Mouse (Mus musculus) T-helper 2 cell (primary cell): Measurements from ENCODE around the gene Gm9970.
"Not testable (repeated sequence)": the region's sequence is repeated elsewhere in the genome, so short reads cannot be mapped to it uniquely, and the experiment has no call there.

Experiments
- in situ Hi-C: fragments of 300-600 bp; cut with MboI, MseI; formaldehyde crosslinking; loops from one replicate; pipeline ENCODE4 v1.15.1; 2025; ENCODE audit warnings: high pct_unique_total_duplicates

Gm9970 gene

DNA sequence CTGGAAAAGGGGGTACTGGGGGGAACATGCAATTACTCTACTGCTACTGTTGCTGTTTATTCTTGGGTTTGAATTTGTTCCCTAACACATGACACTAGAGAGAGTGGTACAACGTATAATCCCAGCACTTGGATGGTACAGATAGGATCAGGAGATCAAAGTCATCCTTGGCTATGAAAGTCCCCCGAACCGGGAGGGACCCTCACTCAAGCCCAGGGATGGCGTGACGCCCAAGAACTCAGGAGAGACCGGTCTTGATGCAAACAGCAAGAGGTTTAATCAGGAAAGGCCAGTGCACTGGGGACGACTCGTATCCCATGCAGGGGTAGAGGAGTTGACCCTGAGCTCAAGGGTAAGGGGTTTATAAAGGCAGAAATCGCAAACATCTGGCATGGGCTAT, 18.3 kb downstream of the Gm9970 start:
- in situ Hi-C loops, result no loop called here

DNA sequence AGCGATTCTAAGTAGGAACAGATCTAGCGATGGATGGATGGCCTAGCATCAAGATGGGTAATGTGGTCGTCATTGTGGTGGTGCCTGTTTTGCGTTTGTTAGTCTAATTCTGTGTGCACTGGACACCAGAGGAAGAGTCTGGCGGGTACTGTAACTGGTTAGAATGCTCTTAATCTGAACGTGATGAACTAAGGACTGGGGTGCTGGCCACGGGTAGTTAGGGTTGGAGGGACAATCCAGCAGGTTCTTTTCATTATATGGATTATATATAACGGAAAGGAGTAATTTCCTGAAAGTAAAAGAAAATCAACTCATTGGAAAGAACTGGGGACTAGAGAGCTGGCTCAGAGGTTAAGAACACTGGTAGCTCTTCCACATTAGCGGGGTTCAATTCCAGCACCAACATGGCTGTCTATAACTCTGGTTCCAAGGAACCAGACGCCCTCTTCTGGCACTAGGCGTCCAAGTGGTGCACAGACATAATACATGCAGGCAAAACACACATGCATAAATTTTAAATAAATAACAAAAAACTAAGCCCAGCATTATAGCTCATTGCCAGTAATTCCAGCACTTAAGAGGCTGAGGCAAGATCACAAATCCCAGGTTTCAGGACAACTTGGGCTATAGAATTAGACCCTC, 19.6 kb downstream of the Gm9970 start:
- in situ Hi-C loops, result no loop called here

DNA sequence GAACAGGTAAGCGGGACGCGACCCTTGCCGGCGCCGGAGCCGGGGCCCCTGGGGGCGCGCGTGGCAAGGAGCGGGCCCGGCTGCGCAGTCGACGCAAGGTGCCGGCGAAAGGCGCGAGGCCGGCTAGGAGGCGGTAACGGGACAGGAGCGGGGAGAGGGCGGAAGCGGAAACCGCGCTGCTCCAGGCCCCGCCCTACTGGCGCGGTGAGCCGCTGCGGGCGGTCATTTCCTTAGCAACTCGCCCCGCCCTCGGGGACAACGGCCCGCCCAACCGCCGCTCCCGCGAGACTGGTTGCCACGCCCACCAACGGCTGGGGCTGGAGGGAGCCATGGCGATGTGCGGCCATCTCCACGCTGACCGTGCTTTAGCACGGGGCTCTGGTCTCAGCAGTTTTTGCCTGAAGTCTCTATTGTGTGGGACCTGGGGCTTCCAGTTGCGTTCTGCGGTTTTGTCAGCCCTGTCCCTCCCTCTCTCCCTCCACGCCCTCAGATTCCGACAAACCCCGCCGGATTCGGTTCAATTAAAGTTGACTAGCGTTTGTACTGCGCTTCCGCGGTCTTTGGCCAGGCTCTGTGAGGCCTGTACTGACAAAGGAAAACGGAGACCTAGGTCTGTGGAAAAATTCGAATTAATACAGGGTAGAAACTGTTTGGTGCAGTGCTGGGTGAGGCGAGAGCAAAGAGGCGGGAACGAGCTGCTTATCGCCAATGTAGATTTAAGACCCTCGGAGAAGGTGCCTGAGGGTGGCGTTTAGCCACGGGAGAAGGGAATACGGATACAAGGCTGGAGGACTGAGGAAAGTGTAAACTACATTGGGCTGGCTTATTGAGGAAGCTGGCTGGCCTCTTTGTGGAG, 20.4 kb downstream of the Gm9970 start, which contains the start of gene Ppm1g:
Ppm1g (minus strand) TSS at position 240 of the 856 bp plus-strand sequence.
- in situ Hi-C loops, result no loop called here

DNA sequence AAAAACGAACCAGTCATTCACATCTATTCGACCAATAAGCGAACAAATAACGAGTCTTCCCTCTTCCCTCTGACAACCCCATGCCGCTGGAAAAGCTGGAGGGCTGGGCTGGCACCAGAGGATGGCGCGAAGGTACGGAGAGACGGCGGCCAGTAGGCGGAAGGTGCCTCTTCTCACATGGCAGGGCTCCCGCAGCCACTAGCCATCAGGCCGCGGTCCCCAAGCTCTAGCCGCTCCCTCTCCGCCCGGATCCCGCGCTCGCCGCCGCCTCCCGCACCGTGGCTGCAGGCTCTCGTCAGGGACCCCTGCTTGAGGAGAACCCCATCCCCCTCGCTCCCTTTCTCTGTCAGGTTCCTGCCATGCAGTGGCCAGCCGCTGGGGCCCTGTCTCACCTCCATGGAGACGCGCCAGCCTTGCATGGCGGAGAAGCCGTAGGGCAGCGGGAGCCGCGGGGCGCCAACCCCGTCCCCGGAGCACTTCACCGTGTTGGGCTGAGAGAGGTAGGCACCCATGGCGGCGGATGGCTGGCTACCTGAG, 21.1 kb downstream of the Gm9970 start:
- in situ Hi-C loops, result no loop called here

DNA sequence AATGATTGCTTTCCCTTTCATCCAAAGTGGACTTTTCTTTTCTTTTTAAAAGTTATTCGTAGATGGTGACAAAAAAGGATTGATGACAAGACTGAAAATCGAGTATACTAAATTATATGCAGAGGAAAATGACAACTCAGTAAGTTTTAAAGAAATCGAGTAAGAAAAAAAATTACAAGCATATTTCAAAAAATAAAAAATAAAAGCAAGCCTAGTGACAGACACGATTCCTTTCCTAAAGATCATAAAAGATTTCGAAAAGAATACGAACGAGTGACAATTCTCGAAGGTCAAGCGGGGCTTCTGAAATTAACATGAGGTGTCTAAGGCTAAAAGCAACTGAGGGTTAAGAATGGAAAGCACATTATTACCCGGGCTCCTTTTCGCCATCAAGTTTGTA, 21.6 kb downstream of the Gm9970 start:
- in situ Hi-C loops, result no loop called here

DNA sequence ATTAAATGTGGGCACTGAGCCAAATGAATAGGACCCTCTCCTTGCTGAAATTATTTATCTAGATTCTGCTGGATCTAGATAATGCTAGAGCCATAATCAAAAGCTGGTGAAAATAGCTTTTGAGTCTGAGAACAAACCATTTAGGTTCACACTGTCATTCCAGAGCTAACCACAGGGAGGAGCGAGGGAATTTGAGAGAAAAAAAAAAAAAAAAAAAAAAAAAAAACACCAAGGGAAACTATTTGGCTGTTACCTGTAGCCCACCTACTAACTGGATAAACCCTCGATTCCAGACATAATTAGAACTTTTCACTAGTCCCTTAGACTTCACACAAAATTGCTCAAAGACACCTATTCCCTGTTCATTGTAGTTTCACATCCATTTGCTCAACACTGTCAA, 22.0 kb downstream of the Gm9970 start:
- in situ Hi-C loops, result no loop called here

DNA sequence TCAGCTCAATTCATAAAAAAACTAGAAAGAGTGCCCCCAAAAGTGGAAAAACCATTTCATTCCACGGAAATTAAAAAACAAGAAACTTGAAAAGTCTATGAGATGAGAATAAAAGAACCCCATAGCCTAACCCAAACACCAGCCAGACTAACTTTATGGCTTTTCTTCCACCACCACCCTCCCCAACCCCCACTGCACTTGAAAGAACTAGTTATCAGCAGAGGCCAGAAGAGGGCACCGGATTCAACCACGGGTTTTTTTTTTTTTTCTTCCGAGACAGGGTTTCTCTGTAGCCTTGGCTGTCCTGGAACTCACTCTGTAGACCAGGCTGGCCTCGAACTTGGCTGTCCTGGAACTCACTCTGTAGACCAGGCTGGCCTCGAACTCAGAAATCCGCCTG, 22.7 kb downstream of the Gm9970 start:
- in situ Hi-C loops, result no loop called here

DNA sequence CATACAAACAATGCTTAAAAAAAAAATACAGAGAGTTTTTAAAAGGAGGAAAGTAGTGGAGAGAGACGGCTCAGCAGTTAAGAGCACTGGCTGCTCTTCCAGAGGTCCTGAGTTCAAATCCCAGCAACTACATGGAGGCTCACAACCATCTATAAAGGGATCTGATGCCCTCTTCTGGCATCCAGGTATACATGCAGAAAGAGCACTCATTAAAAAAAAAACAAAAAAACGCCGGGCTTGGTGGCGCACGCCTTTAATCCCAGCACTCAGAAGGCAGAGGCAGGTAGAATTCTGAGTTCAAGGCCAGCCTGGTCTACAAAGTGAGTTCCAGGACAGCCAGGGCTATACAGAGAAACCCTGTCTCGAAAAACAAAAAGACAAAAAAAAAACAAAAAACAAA, 24.5 kb downstream of the Gm9970 start:
- in situ Hi-C loops, result not testable (repeated sequence)

DNA sequence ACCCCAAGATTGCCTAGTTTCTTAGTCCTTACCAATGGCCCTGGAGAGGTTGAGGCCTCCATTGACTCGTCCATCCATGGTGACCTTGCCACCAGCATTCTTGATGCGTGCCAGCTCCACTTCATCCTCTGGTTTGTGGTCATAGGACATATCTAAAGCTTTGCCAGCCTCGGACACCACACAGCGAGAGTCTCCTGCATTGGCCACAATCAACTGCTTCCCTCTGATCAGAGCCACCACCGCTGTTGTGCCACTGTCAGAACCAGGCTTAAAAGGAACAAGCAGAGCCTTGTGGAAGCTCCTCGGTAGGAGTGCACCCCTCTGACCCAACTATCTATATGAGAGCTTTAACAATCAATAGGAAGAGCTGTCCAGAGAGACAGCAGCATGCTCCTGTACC, 36.6 kb downstream of the Gm9970 start:
- in situ Hi-C loops, result no loop called here

DNA sequence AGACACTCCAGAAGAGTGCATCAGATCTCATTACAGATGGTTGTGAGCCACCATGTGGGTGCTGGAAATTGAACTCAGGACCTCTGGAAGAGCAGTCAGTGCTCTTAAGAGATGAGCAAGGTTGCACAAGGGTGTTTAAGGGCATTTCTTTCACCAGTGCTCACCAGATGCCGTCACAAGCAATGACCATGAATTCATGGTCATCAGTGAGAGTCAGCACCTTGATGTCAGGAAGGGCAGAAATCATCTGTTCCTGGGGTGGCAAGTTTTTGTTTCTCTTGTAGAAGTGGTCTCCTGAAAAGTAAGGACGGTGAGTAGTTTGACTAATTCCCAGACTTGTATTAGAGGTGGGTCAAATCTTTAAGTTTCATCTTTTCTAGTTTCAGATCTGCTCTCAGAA, 37.2 kb downstream of the Gm9970 start:
- in situ Hi-C loops, result no loop called here

DNA sequence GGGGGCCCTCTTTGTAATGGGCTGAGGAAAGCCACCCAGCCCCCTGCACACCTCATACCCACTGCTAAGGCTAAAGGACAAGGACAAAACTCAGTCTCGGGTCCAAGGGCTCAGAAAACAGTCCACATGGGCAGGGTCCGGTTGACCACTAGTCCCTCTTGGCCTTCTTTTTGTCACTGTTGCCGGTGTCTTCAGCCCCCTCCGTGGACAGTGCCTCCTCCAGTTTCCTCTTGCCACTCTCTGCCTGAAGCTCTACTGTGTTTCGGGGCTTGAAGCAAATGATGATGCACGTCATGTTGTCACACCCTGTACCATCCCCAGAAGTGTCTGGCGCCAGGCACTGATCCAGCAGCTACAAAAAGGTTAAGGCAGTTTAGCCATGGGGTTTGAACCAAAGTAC, 38.1 kb downstream of the Gm9970 start:
- in situ Hi-C loops, result no loop called here

DNA sequence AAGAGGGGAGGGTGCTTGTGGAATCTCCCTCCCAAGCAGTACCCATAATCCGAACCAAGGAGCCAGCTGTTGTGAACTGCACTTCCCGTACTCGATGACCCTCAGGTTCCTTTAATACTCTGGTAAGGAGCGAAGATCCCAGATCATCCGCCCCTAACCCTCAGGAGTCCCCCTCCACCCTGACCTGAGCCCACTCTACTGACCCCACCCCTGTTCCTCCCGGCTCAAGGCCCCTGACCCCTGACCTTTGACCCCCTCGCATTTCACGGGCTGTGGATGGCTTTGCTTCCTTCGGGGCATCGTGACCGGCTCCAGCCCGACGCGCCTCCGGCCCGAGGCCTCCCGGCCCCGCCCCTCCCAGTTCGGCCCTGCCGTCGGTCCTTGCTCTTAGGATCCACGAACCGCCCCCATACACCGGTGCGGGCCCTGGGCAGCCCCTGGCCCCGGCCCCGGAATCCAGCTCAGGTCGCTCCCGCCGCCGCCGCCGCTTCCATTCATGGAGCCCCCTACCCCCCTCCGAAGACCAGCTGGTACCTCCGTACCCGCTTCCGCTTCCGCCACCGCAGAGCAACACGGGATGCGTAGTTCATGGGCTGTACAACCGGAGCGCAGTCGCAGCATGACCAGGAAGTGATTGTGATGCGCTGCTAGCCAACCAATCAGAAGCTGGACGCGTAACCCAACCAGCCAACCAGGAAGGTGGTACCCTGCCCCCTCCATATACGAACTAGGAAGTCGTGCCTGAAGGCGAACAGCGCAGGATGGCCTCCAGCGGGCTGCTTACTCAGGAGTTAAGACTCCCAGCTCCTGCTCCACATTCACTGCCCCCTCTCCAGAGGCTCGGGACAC, 39.1 kb downstream of the Gm9970 start, which contains the start of gene Zfp513:
Zfp513 (minus strand) TSS at position 562 of the 849 bp plus-strand sequence.
- in situ Hi-C loops, result no loop called here

DNA sequence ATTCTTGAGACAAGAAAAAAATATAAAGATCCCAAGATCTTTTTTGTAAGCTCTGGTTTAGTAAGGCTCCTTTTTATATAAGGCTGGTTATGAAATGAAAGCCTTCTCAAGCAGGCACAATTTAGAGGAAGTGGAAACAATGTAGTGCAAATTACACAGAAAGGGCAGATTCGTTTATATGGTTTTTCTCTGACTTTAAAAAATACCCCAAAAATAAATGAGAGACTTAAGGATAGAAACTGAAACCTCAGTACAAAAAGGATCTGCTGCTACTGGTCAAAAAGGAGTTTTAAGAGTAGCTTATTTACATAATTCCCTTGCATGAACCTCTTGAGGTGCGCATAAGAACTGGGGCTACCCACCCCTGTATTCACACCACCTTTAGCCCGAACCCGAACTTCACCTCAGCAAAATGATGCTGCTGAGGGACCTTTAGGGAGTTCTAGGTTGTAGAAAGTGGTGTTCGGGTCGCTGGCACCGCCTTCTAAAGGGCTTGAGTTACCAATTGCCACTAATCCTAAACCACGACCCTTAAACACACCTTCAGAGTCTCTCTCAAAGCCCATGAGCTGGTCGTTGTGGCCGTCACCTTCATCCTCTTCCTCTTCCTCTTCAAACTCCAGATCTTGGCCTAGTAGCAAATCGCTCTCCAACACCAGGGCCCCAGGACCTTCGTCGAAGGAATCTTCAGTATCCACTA, 39.8 kb downstream of the Gm9970 start:
- in situ Hi-C loops, result no loop called here

DNA sequence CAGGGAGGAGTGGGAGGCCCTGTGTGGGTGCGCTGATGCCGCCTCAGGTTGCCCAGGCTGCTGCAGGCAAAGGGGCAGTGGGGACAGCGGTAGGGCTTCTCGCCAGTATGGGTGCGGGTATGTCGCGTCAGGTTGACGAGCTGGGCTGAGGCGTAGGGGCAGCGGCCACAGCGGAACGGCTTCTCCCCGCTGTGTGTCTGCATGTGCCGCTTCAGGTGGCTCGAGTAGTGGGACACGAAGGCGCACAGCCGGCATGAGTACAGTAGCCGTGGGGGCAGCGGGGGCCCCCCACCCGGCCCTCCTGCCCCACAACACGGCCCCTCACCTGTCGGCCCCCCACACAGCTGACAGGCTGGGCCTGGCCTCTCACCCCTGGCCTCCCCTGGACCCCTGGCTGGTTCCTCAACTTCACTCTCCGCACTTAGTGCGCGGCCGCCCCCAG, 40.7 kb downstream of the Gm9970 start:
- in situ Hi-C loops, result no loop called here

DNA sequence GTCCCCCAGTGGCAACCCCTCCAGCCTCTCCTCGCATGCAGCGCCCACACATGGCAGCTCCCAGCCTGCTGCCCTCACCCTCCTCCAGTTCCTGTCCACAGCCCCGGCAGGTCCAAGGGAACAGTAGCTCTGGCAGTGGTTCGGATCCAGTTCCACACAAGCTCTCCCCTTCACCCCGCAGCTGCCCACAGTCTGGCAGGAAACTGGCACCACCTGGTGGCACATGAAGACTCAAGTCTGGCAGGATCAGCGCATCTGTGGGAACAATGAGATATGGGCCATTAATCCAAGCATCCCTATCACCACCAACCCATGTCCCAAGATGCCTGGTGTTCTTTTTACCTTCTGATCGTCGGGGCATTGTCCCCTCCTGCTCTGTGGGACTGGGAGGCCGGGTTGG, 41.1 kb downstream of the Gm9970 start:
- in situ Hi-C loops, result loop anchor here (10.0 kb wide), 1 partner anchor 965 kb away; the partner anchor contains the start of gene Selenoi

DNA sequence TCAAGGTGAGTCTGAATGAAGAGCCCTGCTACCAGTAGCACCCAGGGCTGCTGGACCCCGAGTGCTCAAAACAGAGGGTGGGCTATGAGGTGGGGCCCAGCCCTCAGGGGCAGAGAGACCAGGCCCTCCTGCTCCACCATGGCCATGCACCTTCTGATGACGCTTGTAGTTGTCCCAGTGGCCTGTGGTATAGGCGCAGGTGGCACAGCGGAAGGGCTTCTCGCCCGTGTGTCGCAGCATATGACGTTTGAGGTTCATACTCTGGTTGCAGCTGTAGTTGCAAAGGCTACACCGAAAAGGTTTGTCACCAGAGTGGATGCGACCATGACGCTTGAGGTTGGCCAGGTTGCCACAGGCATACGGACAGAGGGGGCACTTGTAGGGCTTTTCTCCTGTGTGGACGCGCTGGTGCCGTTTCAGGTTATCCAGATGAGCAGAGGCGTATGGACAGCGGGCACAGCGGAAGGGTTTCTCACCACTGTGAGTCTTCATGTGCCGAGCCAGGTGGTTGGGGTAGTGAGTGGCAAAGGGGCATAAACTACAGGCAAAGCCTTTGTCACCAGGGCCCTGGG, 41.6 kb downstream of the Gm9970 start:
- in situ Hi-C loops, result loop anchor here (10.0 kb wide), 1 partner anchor 965 kb away; the partner anchor contains the start of gene Selenoi

DNA sequence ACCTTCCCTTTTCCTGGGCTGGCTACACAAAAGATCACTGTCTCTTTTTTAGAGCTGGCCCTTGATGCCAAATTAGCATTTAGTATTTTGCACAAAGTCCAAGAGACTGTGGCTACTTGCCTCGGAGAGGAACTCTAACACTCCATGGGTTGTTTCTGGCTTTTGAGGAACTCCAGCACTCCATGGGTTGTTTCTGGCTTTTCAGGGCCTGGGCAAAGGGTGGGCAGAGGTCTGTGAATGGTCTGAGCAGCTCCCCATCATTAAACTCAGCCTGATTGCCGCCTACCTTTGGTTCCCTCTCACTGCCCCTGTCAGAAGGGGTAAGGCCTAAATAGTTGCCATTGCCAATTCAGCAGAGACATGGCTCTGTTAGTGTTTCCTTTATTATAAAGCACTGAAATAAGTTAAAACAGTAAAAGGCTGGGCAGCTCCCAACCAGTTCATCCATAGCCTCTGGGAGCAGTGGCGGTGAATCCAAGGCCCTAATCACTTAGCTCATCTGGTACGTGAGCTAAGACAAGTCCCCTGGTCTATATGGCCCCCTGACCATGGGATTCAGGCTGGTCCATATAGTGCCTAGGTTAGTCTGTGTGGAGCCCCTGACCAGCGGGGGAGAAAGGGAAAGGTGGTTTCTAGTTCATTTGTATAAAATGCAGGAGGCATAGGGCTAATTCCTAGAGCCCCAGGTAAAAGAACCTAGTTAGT, 42.3 kb downstream of the Gm9970 start:
- in situ Hi-C loops, result loop anchor here (10.0 kb wide), 1 partner anchor 964 kb away; the partner anchor contains the start of gene Selenoi

DNA sequence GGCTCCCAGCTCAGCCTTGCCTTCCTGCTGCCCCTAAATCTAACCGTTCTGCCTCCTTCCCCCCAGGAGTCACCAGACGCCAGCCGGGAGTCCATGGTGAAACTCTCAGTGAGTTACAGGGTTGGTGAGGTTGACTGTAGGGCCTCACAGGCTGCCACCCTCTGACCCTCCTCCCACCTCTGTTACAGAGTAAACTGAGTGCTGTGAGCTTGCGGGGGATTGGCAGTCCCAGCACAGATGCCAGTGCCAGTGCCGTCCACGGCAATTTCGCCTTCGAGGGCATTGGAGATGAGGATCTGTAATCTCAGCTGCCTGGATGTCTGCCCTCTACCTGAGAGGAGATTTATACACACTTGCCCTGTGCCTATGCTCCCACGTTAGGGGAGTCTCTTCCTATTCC, 42.9 kb downstream of the Gm9970 start:
- in situ Hi-C loops, result loop anchor here (10.0 kb wide), 1 partner anchor 963 kb away; the partner anchor contains the start of gene Selenoi

DNA sequence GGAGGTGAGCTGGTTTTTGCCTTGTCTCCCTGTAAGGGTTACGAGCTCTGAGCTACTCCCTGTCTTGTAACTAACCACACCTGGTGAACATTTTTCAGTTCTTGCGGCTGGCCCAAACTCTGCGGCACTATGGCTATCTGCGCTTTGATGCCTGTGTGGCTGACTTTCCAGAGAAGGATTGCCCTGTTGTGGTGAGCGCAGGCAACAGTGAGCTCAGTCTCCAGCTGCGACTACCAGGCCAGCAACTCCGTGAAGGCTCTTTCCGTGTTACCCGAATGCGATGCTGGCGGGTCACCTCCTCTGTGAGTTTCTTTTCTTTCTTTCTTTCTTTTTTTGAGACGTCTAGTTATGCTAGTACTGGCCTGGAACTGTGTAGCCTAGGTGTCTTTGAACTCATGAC, 44.0 kb downstream of the Gm9970 start:
- in situ Hi-C loops, result loop anchor here (10.0 kb wide), 1 partner anchor 962 kb away; the partner anchor contains the start of gene Selenoi

DNA sequence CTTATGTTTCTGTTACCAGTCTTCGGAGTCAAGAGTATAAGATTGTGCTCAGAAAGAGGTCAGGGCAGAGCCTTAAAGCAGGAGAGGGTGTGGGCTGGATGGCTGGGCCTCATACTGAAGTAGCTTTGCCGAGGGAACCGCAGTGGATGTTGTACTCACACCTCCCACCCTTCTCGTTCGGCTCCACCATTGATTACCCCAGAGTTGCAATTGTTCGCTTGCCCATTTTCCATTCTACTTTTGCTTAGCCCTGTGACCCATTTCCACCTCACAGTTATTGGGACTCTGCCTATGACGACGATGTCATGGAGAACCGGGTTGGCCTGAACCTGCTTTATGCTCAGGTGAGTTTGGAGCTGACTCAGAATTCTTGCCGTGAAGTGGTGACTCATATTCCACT, 44.8 kb downstream of the Gm9970 start:
- in situ Hi-C loops, result loop anchor here (10.0 kb wide), 1 partner anchor 961 kb away; the partner anchor contains the start of gene Selenoi
